Mouse (Mus musculus): ENCODE data around the gene Usp15. TPM values are rescaled to one million over a fixed set of nuclear protein-coding genes. Genes with fewer than 3 reads are reported as not detected.
A peak's percentile ranks its signal among the peaks of the same experiment; 100 is the strongest.

The Usp15 gene
- total RNA-seq (2012; rRNA removed) (65.4 and 83.5 TPM in 2 replicates), total RNA-seq (2014; rRNA removed) (124 and 146 TPM in 2 replicates), polyA plus RNA-seq (2012; ENCODE audit: insufficient read length, low read depth) (113 and 117 TPM in 2 replicates)

DNA sequence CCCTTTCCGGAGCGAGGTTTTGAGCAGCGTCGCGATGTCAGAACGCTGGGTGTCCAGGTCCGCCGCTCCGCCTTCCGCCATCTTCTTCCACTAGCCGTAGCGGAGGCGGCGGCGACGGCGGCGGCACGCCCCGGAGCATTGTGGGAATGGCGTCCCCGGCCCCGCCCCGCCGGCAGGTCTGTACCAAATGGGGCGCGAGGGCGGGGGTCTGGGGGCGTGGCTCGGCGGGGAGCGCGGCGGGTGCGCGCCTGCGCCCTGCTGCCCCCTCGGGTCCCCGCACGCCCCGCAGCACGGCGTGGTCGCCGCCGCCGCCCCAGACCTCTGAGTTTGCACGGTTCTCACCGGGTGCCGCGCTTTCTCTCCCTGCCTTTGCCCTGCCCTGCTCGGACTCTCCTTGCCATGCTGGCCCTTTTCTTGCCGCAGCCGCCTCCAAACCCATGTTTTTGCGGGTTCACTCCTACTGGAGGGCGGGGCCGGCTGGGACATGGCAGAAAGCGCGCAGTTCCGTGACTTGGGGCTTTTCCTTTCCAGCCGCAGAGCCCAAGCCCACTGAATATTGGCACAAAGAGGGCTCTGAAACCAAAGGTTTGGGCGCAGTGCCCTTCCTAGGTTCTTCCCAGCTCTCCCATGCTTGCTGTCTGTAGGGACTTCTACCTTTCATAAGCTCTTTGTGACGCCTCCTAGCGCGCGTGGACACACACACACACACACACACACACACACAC, at the start of gene Usp15:
Gene Usp15 (minus strand): TSS at position 161 of the 725 bp plus-strand sequence.
- Histone ChIP-seq H3K4me3 (replicated peaks in 1 of 3; ENCODE audit: low read depth in 2 of 3, low read length in 2 of 3, poor library complexity in 1 of 3) (peak within 1 kb of the TSS; percentile 79 to 97 (median 88)), H3K9ac (ENCODE audit: insufficient read depth, low read depth) (peak within 1 kb of the TSS; percentile 85), H3K4me2 (ENCODE audit: insufficient read depth, low read depth, poor library complexity, severe bottlenecking) (peak within 1 kb of the TSS; percentile 97), H3K4me1 (ENCODE audit: control insufficient read depth in 1 of 2, insufficient read depth in 2 of 2) (peaks cover 5 to 27% of the 10 kb centered on the region in 2 experiments; a peak in 3 of 4 replicates), H3K27ac (ENCODE audit: insufficient read depth, low read depth) (peak within 1 kb of the TSS; percentile 66), H3K9me3 (replicated peaks; ENCODE audit: low read length) (no peaks in the 10 kb centered on the region), H3K27me3 (replicated peaks) (no peaks in the 10 kb centered on the region), H3K36me3 (replicated peaks in 1 of 2; ENCODE audit: control insufficient read depth in 1 of 2, insufficient read depth in 1 of 2, low read length in 1 of 2) (peaks cover 0 to 2% of the 10 kb centered on the region in 2 experiments), H3K79me2 (replicated peaks; ENCODE audit: control insufficient read depth, extremely low read depth, insufficient read depth, poor library complexity, severe bottlenecking) (peaks cover 35% of the 10 kb centered on the region)
- TF ChIP-seq UBTF (IDR thresholded peaks at IDR 0.05; ENCODE audit: low read depth, low read length), result no peak
- TF ChIP-seq ZC3H11A (IDR thresholded peaks at IDR 0.05; ENCODE audit: low read depth, low read length), result no peak
- TF ChIP-seq RCOR1 (conservative IDR thresholded peaks at IDR 0.05; ENCODE audit: low read depth, low read length), result no peak
- no peak for TF ChIP-seq USF2 (conservative IDR thresholded peaks at IDR 0.05; ENCODE audit: low read depth, low read length)
- TF ChIP-seq NELFE (IDR thresholded peaks at IDR 0.05; ENCODE audit: low read depth, low read length), result peak; percentile 69
- no peak for TF ChIP-seq EP300 (IDR thresholded peaks at IDR 0.05; ENCODE audit: low read length)
- TF ChIP-seq MEF2A (IDR thresholded peaks at IDR 0.05; ENCODE audit: borderline replicate concordance, low read depth, low read length), result no peak
- TF ChIP-seq ZMIZ1 (IDR thresholded peaks at IDR 0.05; ENCODE audit: low read depth, low read length), result peak; percentile 64; the same call in 1 of the 2 replicates
- peak; percentile 80 for TF ChIP-seq POLR2A (IDR thresholded peaks at IDR 0.05; ENCODE audit: low read depth, low read length)
- peak; percentile 29; the same call in 1 of the 2 replicates for TF ChIP-seq MYC (IDR thresholded peaks at IDR 0.05; ENCODE audit: low read depth, low read length)
- TF ChIP-seq JUN (IDR thresholded peaks at IDR 0.05; ENCODE audit: insufficient read depth, low read depth, low read length), result no peak
- peak; percentile 76 for TF ChIP-seq NRF1 (IDR thresholded peaks at IDR 0.05; ENCODE audit: low read depth, low read length)
- TF ChIP-seq KAT2A (IDR thresholded peaks at IDR 0.05; ENCODE audit: insufficient replicate concordance, low read length), result no peak
- peak in 1 of 2 experiments; percentile 26; a peak in 1 of 4 replicates for TF ChIP-seq CTCF (conservative IDR thresholded peaks at IDR 0.05 in 1 of 2, IDR thresholded peaks at IDR 0.05 in 1 of 2; ENCODE audit: low read depth in 2 of 2, low read length in 2 of 2)
- TF ChIP-seq MAFK (IDR thresholded peaks at IDR 0.05; ENCODE audit: insufficient replicate concordance, low read length), result no peak
- TF ChIP-seq MXI1 (IDR thresholded peaks at IDR 0.05; ENCODE audit: low read depth, low read length), result peak; percentile 82; the same call in 1 of the 2 replicates
- TF ChIP-seq JUND (conservative IDR thresholded peaks at IDR 0.05; ENCODE audit: low read depth, low read length), result no peak
- TF ChIP-seq CHD2 (IDR thresholded peaks at IDR 0.05; ENCODE audit: low read length), result no peak
- no peak for TF ChIP-seq SMC3 (IDR thresholded peaks at IDR 0.05; ENCODE audit: low read depth, low read length)
- 0 out of 2 replicates have a peak, but pooled peaks have one; percentile 26 for TF ChIP-seq TBP (conservative IDR thresholded peaks at IDR 0.05; ENCODE audit: low read depth, low read length)
- TF ChIP-seq ZNF384 (IDR thresholded peaks at IDR 0.05; ENCODE audit: low read depth, low read length), result no peak
- no peak for TF ChIP-seq GABPA (IDR thresholded peaks at IDR 0.05; ENCODE audit: insufficient replicate concordance, low read depth, low read length)
- TF ChIP-seq MAZ (IDR thresholded peaks at IDR 0.05; ENCODE audit: low read depth, low read length), result peak; percentile 61; the same call in 1 of the 2 replicates
- no peak for TF ChIP-seq ETS1 (conservative IDR thresholded peaks at IDR 0.05; ENCODE audit: low read depth, low read length)
- peak; percentile 65 for TF ChIP-seq HCFC1 (IDR thresholded peaks at IDR 0.05; ENCODE audit: low read depth, low read length)
- no peak for TF ChIP-seq E2F4 (IDR thresholded peaks at IDR 0.05; ENCODE audit: insufficient replicate concordance, low read depth, low read length)
- TF ChIP-seq PAX5 (IDR thresholded peaks at IDR 0.05; ENCODE audit: low read length), result no peak
- peak; percentile 14; the same call in 1 of the 2 replicates for TF ChIP-seq BHLHE40 (IDR thresholded peaks at IDR 0.05; ENCODE audit: low read depth, low read length)
- TF ChIP-seq IRF4 (IDR thresholded peaks at IDR 0.05; ENCODE audit: low read depth, low read length), result no peak
- TF ChIP-seq SIN3A (IDR thresholded peaks at IDR 0.05; ENCODE audit: low read length), result peak; percentile 61
- peak; percentile 67 for TF ChIP-seq TCF12 (IDR thresholded peaks at IDR 0.05; ENCODE audit: low read depth, low read length)
- no peak for TF ChIP-seq USF1 (IDR thresholded peaks at IDR 0.05; ENCODE audit: low read depth, low read length)
- TF ChIP-seq ELF1 (IDR thresholded peaks at IDR 0.05; ENCODE audit: low read depth, low read length), result 0 out of 2 replicates have a peak, but pooled peaks have one; percentile 12
- no peak for TF ChIP-seq RAD21 (IDR thresholded peaks at IDR 0.05; ENCODE audit: low read depth, low read length)
- no peak for TF ChIP-seq ZKSCAN1 (IDR thresholded peaks at IDR 0.05; ENCODE audit: borderline replicate concordance, low read depth, low read length)
- TF ChIP-seq POLR2AphosphoS2 (IDR thresholded peaks at IDR 0.05; ENCODE audit: low read depth, low read length), result no peak
- TF ChIP-seq CHD1 (IDR thresholded peaks at IDR 0.05; ENCODE audit: low read depth, low read length), result no peak; the same call in 1 of the 2 replicates
- TF ChIP-seq MAX (IDR thresholded peaks at IDR 0.05; ENCODE audit: low read length), result no peak
- in situ Hi-C loops (cut with MboI; ENCODE audit: low pct_ligation_motif_present, low pct_unique_long_range_greater_than_20kb, low sequenced_read_pairs) (no loop called here), dilution Hi-C loops (cut with MboI; ENCODE audit: extremely low pct_ligation_motif_present, extremely low pct_unique_long_range_greater_than_20kb, low sequenced_read_pairs) (no loop called here)
- peak; percentile 85 for DNase-seq (ENCODE audit: extremely low read depth)

All from CH12.LX (cell line).